Mouse (Mus musculus) lung, postnatal 14 days (tissue): ENCODE results near the gene Gpc3.

Experiments used
- DNase-seq: peaks from one replicate; pipeline ENCODE4 v3.0.0; 2021

Gene Gpc3

DNA sequence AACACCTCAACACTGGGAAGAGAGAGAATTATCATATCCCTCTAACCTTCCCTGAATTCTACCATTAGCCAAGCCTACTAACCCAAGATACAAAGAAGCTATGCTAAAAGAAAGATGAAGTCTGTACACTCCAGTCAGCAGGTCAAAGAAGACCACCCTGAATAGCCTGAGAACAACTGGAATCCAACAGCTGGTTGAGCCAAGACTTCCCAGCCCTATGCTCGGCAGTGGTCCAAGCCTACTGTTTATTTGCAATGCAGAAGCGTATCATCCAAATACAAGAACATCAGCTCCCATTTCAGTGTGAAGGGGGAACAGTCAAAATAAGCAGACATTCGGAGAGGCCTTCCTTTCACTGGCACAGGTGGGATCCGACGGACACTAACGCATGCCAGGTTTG lies 56.3 kb downstream of the Gpc3 start:
- DNase-seq = peak; percentile 38

DNA sequence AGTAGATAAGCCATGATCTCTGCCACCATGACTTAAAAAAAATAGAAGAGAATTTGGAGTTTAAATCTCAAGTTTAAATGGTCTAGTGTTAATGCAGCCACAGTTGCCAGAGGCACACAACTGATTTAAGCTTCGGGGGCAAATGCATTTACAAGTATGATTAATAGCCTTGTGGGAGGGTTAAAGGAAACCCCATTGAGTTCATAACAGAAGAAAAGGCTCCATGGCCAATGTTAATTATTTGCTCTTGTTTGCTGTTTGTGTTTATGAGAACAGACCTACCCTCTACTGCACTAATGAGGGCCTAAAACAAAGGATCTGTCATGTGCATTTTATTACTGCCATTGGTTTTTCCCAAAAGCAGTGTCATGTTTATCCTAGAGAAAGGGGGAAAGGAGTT lies 62.5 kb downstream of the Gpc3 start:
- no peak for DNase-seq

DNA sequence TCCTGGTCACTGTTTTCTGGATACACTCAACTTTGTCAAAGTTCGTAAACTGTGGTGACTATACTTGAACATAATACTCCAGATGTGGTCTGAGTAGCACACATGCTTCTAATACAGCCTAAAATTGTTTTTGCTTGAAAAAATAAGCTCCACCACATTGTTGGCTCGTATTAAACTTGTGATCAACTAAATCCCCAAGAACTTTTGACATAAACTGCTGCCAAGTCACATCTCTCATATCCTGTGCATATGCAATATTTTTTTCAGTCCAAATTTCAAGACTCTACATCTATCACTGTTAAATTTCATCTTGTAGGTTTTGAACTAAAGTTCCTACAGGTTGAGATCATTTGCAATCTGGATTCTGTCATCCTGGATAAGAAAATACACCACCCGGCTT lies 69.1 kb downstream of the Gpc3 start:
- DNase-seq = no peak

DNA sequence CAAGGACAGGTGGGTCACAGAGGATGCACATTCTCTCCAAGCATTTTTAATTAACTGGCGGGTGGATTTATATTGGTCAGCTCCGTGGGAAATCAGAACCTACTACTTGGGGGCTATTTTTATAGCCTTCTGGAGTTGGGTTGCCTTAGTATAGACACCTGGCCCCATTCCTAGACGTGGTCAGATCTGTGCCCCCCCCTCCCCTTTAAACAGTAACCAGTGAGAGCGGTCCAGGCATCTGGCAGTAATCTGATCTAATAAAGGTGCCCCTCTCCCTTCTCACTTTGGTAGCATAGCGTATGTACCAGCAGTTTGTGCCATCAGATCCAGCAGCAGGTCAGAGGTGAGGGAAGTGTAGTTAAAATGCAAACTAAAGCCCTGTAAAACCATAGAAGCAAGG lies 76.5 kb downstream of the Gpc3 start:
- no peak for DNase-seq

DNA sequence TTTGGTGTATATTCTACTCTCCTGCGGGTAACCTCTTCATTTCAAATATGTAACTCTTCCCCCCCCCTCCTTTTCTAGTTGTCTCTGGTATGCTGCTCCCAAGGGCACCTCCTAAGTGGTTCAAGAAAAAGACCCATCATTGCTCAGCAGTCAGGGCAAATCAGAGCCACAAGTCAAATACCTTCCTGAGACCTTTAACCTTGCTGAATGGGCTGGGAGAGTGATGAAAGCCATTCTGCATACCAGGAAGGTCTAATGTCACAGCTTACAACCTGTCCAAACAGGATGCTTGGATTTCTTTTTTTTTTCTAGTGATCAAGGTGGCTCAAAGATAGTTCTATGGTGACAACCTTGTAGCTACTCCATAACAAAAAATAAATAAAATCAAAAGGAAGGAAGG lies 80.0 kb downstream of the Gpc3 start:
- DNase-seq = no peak

DNA sequence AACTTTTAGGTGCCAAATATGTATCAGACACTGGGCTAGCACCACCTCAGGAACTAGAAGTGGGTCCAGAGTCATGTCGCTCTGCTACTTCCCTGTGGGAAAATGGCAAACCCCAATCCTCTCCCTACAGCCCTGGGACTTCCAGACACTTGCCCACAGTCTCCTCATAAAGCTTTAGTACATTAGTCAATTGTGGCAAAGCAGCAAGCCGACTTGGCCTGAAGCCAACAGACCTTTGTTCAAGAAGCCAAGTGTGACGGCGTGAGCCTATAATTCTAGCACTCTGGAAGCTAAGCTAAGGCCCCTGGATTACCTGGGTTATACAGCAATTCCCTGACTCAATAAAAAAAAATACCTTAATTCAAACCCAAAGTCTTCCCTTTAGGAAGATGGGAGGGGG lies 80.7 kb downstream of the Gpc3 start:
- no peak for DNase-seq

DNA sequence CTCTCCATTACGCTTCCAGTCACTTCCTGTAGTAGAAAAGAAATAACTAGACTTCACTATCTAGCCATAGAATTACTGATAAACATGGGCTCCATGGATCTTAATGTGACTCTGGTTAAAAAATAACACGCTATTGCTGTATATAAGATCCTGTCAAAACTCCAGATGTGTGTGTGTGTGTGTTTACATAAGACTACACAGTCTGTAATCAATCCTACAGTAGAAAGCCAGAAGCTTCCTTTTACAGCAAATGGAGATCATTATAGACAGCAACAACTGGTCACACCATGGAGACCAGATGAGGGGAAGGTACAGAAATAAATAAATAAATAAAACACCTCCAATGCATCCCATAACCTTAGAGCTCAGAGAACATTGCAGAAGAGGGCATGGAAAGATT lies 81.6 kb downstream of the Gpc3 start:
- DNase-seq = no peak

DNA sequence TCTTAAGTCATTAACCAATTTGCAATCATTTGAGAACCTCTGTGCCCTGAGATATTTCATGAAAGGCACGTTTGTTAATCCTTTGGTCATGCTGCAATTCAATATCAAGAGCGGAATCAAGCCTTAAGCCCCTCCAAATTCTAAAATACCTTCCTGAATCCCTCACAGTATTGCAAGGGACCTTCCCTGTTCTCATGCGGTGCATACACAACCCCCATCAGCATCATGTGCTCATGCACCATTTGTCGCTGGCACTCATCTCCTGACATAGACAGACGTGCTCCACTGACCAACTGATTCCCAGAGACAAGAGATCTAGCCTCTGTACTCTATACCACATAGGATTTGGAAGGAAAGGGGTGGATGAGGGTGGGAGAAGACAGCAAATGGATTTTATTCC lies 87.7 kb downstream of the Gpc3 start:
- DNase-seq = no peak

DNA sequence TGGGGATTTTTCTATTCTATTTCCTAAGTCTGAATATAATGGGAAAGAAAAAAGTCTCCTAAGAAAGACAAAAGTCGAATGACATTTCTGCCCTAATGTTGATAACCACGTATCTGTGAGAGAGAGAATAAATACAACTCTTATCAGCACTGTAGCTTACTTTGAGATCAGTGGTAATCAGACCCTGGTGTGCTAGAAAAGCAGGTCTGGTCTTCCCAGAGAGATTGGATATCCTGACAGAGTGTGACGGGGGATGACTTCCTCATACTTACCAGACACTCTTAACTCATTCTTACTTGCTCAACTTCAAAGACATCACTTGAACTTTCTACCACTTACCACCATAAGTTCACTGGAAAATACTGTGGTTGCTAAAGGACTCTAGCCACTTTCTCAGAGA lies 88.6 kb downstream of the Gpc3 start:
- DNase-seq = no peak

DNA sequence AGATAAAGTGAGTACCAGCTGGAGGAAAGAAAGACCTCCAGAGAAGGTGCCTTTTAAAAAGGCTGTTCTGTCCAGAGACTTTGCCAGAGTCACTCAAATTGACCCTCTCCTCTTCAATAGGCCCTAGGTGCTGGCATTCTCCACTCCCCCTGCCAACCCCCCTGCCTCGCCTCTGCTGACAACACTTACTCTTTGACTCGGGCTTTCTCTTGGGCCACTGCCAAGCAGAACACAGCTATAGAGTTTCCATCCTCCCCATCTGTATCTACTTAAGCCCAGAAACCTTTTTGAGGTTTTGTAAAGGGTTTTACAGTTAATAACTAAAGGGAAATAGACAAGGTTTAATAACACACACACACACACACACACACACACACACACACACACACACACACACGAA lies 99.2 kb downstream of the Gpc3 start:
- DNase-seq = no peak

DNA sequence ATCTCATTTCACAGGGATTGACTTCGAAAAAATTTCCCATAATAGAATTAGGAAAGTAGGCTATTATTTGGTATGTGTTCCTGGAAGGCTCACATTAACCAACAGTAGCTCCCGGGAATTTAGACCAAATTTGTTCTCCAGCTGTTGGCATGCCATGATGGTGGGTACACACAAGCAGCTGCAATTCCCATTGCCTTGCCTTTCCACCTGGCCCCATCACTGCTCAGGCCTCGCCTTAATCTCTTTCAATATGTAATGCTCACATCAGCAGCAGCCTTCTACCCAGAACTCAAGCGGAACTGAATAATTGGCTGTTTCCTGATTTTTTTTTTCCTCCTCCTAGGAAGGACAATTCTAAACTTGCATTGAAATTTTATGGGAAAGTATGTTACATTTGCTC lies 102.6 kb downstream of the Gpc3 start:
- DNase-seq = no peak

DNA sequence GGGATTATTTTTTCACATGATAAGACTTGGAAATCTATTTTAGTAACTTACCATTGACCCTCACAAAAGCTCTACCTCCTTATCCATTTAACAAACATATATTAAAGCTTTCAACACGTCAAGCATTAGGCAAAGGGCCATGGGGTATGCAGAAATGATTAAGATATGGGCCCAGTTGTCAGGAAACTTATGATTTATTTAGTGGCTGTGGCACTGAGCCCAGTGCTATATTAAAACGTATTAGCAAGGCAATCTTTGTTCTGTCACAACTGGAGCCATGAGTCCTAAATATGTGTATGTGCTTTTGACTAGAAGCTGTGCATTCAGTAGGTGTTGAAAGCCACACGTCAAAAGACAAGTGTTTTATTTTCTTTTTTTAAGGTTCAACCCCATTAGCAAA lies 109.9 kb downstream of the Gpc3 start:
- DNase-seq = no peak

DNA sequence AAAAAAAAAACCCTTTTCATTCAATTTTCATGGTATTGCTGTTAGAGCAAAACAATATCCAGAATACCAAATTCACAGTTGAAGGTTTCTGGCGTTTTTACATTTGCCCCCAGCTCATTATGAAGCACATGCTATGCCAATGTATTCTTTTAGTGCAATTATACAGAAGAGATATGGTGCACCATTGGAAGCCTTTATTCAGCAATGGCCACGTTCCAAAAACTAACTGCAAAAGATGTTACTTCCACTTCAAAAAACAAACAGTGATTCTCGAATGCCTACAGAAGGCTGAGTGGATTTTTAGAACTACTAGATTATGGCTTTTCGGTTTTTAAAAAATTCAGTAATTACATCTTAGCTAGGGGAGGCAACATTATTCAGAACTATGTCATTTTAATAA lies 124.3 kb downstream of the Gpc3 start:
- no peak for DNase-seq

DNA sequence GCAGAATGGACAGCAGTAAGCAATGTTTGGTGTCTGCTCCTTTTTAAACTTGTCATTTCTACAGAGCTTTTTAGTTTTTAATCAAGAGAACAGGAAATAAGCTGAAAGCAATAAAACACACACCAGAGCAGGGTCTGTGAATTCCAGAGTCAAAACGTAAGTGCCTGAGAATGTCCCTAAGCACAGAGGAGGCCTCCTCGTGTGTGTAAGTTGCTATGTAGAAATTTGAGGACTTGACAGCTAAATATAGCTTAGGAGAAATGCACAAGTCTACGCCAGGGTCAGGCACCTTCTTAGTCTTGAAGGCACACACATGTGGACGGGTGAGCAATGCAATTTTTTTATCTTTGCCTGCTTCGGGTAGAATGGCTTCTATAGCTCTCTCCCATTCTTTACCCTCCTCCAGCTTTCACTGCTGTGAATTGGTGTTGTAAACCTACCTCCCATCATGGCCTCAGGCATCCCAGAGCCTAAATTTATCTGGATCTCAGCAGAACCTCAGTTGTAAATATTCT lies 158.6 kb downstream of the Gpc3 start:
- no peak for DNase-seq

DNA sequence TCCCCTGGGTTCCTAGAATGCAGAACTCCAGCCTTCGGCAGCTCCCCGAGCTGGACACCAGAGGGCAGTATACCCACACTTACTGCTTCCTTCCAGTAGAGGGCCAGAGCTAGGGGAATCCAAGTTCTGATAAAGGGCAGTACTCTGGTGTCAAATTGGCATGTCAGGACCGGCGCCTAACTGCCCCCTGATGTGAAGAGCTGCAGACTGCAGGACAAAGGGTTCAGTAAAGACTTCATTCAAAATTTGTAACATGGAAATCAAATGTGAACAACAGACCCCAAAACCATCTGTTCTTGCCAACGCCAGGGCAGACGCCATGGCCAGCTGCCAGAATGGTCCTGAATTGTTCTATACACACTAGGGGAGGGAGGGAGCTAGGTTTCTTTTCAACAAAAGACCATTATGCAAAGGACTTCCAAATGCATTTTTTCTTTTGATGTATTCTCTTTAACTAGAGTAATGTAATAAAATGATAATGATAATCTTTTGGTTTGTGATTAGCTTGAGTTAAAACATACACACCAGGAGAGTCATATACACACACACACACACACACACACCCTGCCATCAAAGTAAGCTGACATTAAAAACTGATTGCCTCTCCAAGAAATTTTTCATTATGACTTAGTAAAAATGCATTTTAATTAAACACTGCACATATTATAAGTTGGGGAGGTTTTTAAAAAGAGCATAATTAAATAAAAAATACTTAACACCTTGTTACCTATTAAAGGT lies 160.1 kb downstream of the Gpc3 start:
- peak; percentile 68 for DNase-seq

DNA sequence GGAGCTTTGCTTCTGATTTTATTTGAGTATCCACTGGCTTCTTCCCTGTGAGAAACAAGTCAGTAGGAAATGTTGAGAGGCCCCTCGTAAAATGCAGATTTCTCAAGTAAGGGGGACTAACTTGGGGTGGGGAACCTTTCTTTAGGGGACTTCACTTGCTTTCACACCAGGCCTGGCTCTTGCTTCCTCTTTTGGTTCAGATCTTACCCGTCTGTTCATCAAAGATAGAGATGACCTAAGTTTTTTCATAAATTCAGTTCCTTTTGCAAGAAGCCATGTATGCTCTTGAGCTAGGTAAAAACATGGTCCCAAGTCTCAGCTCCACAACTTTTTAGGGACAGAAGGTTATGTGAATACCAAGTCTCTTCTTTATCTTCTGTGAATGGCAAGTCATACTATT lies 164.6 kb downstream of the Gpc3 start:
- DNase-seq = no peak

DNA sequence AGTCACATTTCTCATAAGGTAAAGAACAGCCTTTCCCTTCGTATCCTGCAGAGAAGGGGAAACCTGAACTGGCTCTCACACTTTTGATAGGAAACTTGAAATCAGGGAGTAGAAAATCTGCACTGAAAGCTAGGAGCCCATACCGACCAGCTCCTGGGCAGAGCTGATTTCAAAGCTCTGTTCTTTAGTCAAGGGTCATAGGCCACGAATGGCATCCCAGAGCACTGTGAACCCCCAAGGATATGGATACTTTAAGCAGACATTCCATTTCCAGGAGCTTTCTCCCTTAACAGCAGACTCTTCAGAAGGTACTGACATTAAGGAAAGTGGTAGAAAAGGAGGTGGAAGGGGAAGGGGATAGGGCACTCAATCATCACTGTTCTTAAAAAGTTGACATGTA lies 165.3 kb downstream of the Gpc3 start:
- no peak for DNase-seq

DNA sequence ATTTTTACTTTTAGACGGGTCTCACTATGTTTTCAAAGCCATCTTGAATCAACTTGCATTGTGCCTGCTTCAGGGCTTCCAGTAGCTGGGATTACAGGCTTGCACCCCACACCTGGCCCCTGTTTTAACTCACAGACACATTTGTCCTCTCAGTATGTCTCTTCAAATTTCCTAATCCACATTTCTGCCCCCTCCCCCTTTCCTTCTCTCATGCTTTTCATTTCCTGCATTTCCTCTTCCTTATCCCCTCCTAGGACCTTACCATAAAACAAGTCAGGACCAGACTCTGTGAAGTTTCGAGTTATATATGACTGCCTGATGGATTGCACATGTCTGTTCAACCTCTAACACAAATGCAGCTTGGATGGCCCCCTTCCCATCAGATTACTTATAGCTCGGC lies 167.2 kb downstream of the Gpc3 start:
- DNase-seq = no peak

DNA sequence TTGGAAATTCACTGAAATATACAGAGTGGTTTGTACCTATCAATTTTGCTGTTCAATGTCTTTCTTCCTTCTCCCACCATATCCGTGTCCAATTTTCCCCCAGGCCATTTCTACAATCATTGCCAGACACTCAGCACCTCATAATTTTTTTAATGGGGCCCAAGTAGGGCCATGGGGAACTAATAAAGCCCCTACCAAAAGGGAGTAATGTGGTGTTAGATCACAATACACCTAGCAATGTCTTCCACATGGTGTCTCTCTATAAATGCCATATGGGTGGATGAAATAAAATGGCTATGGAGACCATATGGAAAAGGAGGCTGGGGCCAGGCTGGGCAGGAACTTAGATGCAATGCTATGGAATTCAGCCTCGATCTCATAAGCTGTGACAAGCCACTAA lies 168.8 kb downstream of the Gpc3 start:
- no peak for DNase-seq

DNA sequence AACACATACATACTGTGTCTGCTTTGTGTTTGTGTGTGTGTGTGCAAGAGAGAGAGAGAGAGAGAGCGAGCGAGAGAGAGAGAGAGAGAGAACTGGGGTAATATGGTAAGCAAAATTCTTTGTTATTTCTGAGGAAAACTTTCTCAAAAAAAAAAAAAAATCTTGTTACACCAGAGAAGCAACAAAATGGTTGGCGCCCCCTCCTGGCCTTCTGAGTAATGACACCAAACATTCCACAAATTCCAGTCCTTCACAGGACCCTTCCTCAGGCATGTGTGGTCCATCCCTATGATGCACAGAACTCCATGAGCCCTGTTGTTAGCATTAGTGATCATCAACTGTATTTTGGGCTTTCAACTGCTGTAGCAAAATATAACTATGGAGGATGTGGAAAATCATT lies 172.0 kb downstream of the Gpc3 start:
- no peak for DNase-seq

DNA sequence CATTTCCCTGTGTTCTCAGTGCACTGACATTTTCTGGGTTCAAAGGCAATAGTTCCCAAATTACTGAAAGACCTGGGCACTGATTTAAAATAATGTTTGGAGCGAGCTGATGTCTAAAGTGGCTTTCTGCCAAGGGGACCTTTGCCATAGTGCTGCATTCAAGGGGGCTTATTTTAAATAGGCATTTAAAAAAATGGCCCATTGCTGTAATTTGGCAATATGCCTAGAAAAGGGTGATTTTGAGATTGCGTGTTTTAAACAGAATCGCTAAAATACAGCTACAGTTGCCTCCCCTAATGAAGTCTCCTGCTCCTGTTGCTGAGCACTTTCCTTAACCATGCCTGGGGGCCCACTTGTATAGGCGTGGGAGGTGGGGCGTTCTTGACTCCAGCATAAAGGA lies 174.3 kb downstream of the Gpc3 start:
- no peak for DNase-seq

DNA sequence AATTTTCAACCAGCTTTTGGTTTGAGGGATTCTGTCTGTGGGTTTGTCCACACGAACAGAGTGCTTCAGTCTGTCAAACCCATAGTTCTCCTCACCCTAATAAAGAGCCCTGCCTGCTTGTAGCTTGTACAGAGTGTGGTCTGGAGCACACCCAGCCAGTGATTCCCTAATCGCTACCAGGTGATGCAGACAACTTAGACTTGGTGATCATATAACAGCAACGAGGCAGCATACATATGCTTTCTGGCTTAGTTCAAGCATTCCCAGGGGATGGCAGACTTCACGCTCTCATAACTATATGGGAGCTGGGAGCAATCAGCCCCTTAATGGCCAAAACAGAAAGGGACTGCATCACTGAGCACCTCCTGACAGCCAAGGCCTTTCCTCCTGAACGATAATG lies 188.1 kb downstream of the Gpc3 start:
- no peak for DNase-seq

DNA sequence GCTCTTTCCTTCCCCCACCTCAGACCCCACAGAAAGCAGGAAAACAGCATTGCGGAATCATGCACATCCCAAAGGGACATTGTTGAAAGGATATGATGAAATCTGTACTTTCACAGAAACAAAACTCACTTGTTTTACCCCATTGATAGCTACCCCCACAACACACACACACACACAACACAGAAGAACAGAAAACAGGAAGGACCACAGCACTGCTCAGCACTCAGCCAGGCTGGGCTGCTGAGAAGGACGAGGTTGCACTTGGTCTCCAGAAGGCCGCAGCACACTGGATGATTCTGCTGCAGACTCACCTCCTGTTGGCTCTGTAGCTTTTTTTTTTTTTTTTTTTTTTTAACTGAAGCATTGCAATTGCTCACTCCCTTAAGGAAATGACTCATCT lies 193.9 kb downstream of the Gpc3 start:
- DNase-seq = no peak

DNA sequence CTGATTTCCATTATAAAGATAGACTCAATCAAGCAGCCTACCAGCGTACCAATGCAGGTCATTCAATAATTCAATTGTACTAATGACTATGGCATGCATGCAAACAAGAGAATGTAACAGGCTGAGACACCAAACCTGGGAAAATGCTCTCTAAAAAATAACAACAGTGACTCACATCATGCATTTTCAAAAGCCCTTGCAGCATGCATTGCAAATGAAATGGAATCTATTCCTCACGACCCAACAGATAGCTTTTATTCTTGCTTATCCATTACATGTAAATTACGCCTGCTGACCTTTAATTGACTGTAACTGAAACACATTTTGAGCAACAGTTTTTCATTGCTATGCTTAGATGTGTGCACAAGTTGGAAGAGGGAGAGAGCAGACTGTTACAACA lies 200.8 kb downstream of the Gpc3 start:
- DNase-seq = no peak

DNA sequence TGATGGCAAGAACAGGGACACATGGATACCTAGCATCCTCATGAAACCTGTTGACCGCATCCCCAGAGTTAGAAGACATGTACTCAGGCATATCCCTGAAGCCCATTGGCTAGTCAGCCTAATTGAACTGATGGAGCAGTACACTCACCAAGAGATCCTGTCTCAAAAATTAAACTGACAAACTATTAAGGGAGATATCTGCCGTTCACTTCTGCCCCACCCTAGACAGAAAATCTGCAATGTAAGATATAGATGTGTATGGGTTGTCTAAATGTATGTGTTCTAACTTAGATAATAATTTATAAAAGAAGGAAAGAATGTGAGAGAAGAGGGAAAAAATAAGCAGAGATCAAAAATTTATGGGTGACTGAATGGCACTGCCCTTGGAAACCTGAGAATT lies 212.6 kb downstream of the Gpc3 start:
- no peak for DNase-seq

DNA sequence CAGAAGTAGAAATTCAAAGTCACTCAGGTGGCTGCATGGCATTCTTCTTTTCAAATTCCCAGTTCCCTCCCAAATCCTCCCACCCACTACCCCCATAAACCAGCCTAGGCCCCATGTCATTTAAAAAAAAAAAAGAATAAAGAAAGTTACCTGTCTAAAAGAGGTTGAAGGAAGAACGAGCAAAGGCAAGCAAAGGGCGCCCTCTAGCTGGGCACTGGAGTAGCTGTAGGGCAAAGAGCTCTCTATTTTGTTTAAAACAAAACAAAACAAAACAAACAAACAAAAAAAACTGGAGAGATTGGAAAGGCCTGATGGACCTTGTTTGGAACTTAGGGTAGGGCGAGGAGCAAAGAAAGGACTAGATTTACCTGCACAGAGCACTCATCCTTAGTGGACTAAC lies 238.6 kb downstream of the Gpc3 start:
- DNase-seq = peak; percentile 10
